Mouse (Mus musculus) heart, embryonic 10.5 days (tissue): Measurements from ENCODE around the gene Spaca9. TPM values are rescaled to one million over a fixed set of nuclear protein-coding genes. Genes with fewer than 3 reads are reported as not detected.

Source experiments
- DNase-seq: peaks from one replicate; pipeline ENCODE4 v3.0.0-alpha.2; 2017; ENCODE audit warnings: low spot score
- H3K27ac ChIP-seq: fragments of 300-500 bp; sonication (generic); 2 replicates; pipeline ENCODE4 v1.5.1; 2016; ENCODE audit warnings: mild to moderate bottlenecking
- H3K27me3 ChIP-seq: fragments of 300-500 bp; sonication (generic); 2 replicates; pipeline ENCODE4 v1.6.1; 2016; ENCODE audit warnings: mild to moderate bottlenecking; ENCODE audit not compliant: poor library complexity, insufficient read depth, severe bottlenecking
- H3K36me3 ChIP-seq: fragments of 300-500 bp; sonication (generic); 2 replicates; pipeline ENCODE4 v1.6.1; 2016; ENCODE audit warnings: mild to moderate bottlenecking, moderate library complexity
- H3K4me1 ChIP-seq: fragments of 300-500 bp; sonication (generic); 2 replicates; pipeline ENCODE4 v1.6.1; 2016; ENCODE audit warnings: mild to moderate bottlenecking
- H3K4me3 ChIP-seq: fragments of 300-500 bp; sonication (generic); 2 replicates; pipeline ENCODE4 v1.5.1; 2016; ENCODE audit warnings: mild to moderate bottlenecking, moderate library complexity
- H3K9me3 ChIP-seq: fragments of 300-500 bp; sonication (generic); 2 replicates; pipeline ENCODE4 v1.6.1; 2016; ENCODE audit warnings: mild to moderate bottlenecking, moderate library complexity
- WGBS: fragments of 180-500 bp; shearing (Covaris S2); methylation state at CpG from one replicate; pipeline ENCODE4 v1.1.7; 2016; 5-methylcytosine and 5-hydroxymethylcytosine counted together
- polyA plus RNA-seq: library from polyadenylated mRNA; unstranded; fragments of >200 nt; fragmentation: Nextera tagmentation; extraction: Ambion mirVana; gene quantifications from 2 replicates; pipeline ENCODE4 v1.2.1, GENCODE M21; 2016

The Spaca9 gene
- polyA plus RNA-seq, result 3.2 and 4.7 TPM in 2 replicates

- H3K4me1 ChIP-seq, result peaks cover 22% of the 10 kb centered on the region
- peak within 1 kb of the TSS; percentile 79 for H3K4me3 ChIP-seq
- DNase-seq, result peak; percentile 97
- under 1% methylated on average over 53 of the region's 53 CpGs for WGBS
- peak within 1 kb of the TSS; percentile 81 for H3K27ac ChIP-seq
- H3K9me3 ChIP-seq, result no peaks in the 10 kb centered on the region
- H3K36me3 ChIP-seq, result no peaks in the 10 kb centered on the region
- H3K27me3 ChIP-seq, result peaks cover 14% of the 10 kb centered on the region
Measured at GRCm38 (mm10) chr2:28699361-28700335, at the start of gene Spaca9, which contains the start of gene Ak8. Gene Spaca9 (minus strand): TSS chr2:28699727. Gene Ak8 (plus strand): TSS chr2:28700164.

GRCm38 (mm10) chr2:28747705-28748104, 48.2 kb upstream of the Spaca9 start:
- Histone ChIP-seq H3K4me1 (peaks cover 11% of the 10 kb centered on the region), H3K9me3 (no peaks in the 10 kb centered on the region), H3K36me3 (no peaks in the 10 kb centered on the region), H3K27me3 (peaks cover 47% of the 10 kb centered on the region), H3K27ac (no peak overlapping the region), H3K4me3 (no peak overlapping the region)
- no peak for DNase-seq
- 73% methylated on average over 2 of the region's 2 CpGs for WGBS

- Histone ChIP-seq H3K36me3 (no peaks in the 10 kb centered on the region), H3K27me3 (peaks cover 46% of the 10 kb centered on the region), H3K9me3 (no peaks in the 10 kb centered on the region), H3K4me3 (no peak overlapping the region), H3K4me1 (peaks cover 6% of the 10 kb centered on the region; the same call in 1 of the 2 replicates), H3K27ac (no peak overlapping the region)
- WGBS, result 74% methylated on average over 15 of the region's 15 CpGs
- DNase-seq, result no peak
Measured at GRCm38 (mm10) chr2:28746682-28747332, 47.3 kb upstream of the Spaca9 start.

GRCm38 (mm10) chr2:28742701-28743100, 43.2 kb upstream of the Spaca9 start:
- Histone ChIP-seq H3K27ac (no peak overlapping the region), H3K4me1 (no peaks in the 10 kb centered on the region), H3K36me3 (no peaks in the 10 kb centered on the region), H3K4me3 (no peak overlapping the region), H3K27me3 (peaks cover 43% of the 10 kb centered on the region), H3K9me3 (no peaks in the 10 kb centered on the region)
- 74% methylated on average over 8 of the region's 8 CpGs for WGBS
- no peak for DNase-seq

- H3K9me3 ChIP-seq, result no peaks in the 10 kb centered on the region
- no peaks in the 10 kb centered on the region for H3K36me3 ChIP-seq
- H3K27me3 ChIP-seq, result peaks cover 38% of the 10 kb centered on the region
- H3K4me3 ChIP-seq, result no peak overlapping the region
- H3K4me1 ChIP-seq, result no peaks in the 10 kb centered on the region
- WGBS, result 81% methylated on average over 5 of the region's 5 CpGs
- no peak overlapping the region for H3K27ac ChIP-seq
- DNase-seq, result no peak
Measured at GRCm38 (mm10) chr2:28740159-28740558, 40.6 kb upstream of the Spaca9 start.

- H3K4me3 ChIP-seq, result no peak overlapping the region
- no peak for DNase-seq
- no peak overlapping the region for H3K27ac ChIP-seq
- H3K9me3 ChIP-seq, result no peaks in the 10 kb centered on the region
- WGBS, result 87% methylated on average over 5 of the region's 5 CpGs
- H3K4me1 ChIP-seq, result no peaks in the 10 kb centered on the region
- H3K36me3 ChIP-seq, result no peaks in the 10 kb centered on the region
- peaks cover 48% of the 10 kb centered on the region for H3K27me3 ChIP-seq
Measured at GRCm38 (mm10) chr2:28737112-28737511, 37.6 kb upstream of the Spaca9 start.

- no peak for DNase-seq
- H3K4me3 ChIP-seq, result no peak overlapping the region
- H3K27ac ChIP-seq, result no peak overlapping the region
- peaks cover 8% of the 10 kb centered on the region for H3K4me1 ChIP-seq
- no peaks in the 10 kb centered on the region for H3K36me3 ChIP-seq
- no peaks in the 10 kb centered on the region for H3K9me3 ChIP-seq
- H3K27me3 ChIP-seq, result peaks cover 46% of the 10 kb centered on the region; the same call in 1 of the 2 replicates
Measured at GRCm38 (mm10) chr2:28730676-28731075, 31.1 kb upstream of the Spaca9 start.

GRCm38 (mm10) chr2:28727786-28728404, 28.4 kb upstream of the Spaca9 start:
- no peak overlapping the region for H3K4me3 ChIP-seq
- H3K4me1 ChIP-seq, result peaks cover 12% of the 10 kb centered on the region
- DNase-seq, result no peak
- H3K27me3 ChIP-seq, result peaks cover 32% of the 10 kb centered on the region; the same call in 1 of the 2 replicates
- WGBS, result 35% methylated on average over 16 of the region's 16 CpGs
- H3K9me3 ChIP-seq, result no peaks in the 10 kb centered on the region
- peak overlapping the region; percentile 52; the same call in 1 of the 2 replicates for H3K27ac ChIP-seq
- H3K36me3 ChIP-seq, result no peaks in the 10 kb centered on the region

GRCm38 (mm10) chr2:28723912-28724311, 24.4 kb upstream of the Spaca9 start:
- Histone ChIP-seq H3K27ac (no peak overlapping the region), H3K4me3 (no peak overlapping the region), H3K36me3 (no peaks in the 10 kb centered on the region), H3K4me1 (peaks cover 12% of the 10 kb centered on the region), H3K27me3 (peaks cover 40% of the 10 kb centered on the region; the same call in 1 of the 2 replicates), H3K9me3 (no peaks in the 10 kb centered on the region)
- 56% methylated on average over 9 of the region's 9 CpGs for WGBS
- no peak for DNase-seq

GRCm38 (mm10) chr2:28722419-28722818, 22.9 kb upstream of the Spaca9 start:
- Histone ChIP-seq H3K36me3 (no peaks in the 10 kb centered on the region), H3K4me1 (peaks cover 6% of the 10 kb centered on the region), H3K27me3 (peaks cover 27% of the 10 kb centered on the region; the same call in 1 of the 2 replicates), H3K27ac (no peak overlapping the region), H3K4me3 (no peak overlapping the region), H3K9me3 (no peaks in the 10 kb centered on the region)
- no peak for DNase-seq
- WGBS, result 86% methylated on average over 8 of the region's 8 CpGs

GRCm38 (mm10) chr2:28713036-28713435, 13.5 kb upstream of the Spaca9 start:
- H3K4me1 ChIP-seq, result peaks cover 6% of the 10 kb centered on the region
- H3K4me3 ChIP-seq, result no peak overlapping the region
- 83% methylated on average over 8 of the region's 8 CpGs for WGBS
- H3K27ac ChIP-seq, result peak overlapping the region; percentile 44; the same call in 1 of the 2 replicates
- H3K27me3 ChIP-seq, result peaks cover 23% of the 10 kb centered on the region
- H3K9me3 ChIP-seq, result no peaks in the 10 kb centered on the region
- no peaks in the 10 kb centered on the region for H3K36me3 ChIP-seq
- no peak for DNase-seq

GRCm38 (mm10) chr2:28706787-28707186, 7.3 kb upstream of the Spaca9 start:
- no peak for DNase-seq
- Histone ChIP-seq H3K4me1 (peaks cover 4% of the 10 kb centered on the region; the same call in 1 of the 2 replicates), H3K27me3 (peaks cover 13% of the 10 kb centered on the region; the same call in 1 of the 2 replicates), H3K27ac (no peak overlapping the region), H3K9me3 (no peaks in the 10 kb centered on the region), H3K36me3 (no peaks in the 10 kb centered on the region), H3K4me3 (no peak overlapping the region)
- 69% methylated on average over 6 of the region's 6 CpGs for WGBS
